Mouse (Mus musculus): ENCODE data around the gene Pgap1. TPM values are rescaled to one million over a fixed set of nuclear protein-coding genes. Genes with fewer than 3 reads are reported as not detected.

Gene Pgap1
- 17.9 and 21.9 TPM in 2 replicates for polyA plus RNA-seq (2015; fragmentation: Nextera tagmentation; extraction: Ambion mirVana)

GRCm38 (mm10) chr1:54557301-54558229, at the start of gene Pgap1:
Gene Pgap1, minus strand, starts transcription at chr1:54557684.

GRCm38 (mm10) chr1:54438340-54439079, 119.0 kb downstream of the Pgap1 start, which contains the start of gene Gtf3c3:
Gene Gtf3c3, minus strand, starts transcription at chr1:54438971.

Other genes with a start within 250 kb of the Pgap1 start
- 15.1 and 15.2 TPM in 2 replicates for gene Gtf3c3, start 118.7 kb downstream of the Pgap1 start, polyA plus RNA-seq (2015; fragmentation: Nextera tagmentation; extraction: Ambion mirVana)